Mouse (Mus musculus): Measurements from ENCODE around the gene Foxk2.
"Not testable (repeated sequence)": the region's sequence is repeated elsewhere in the genome, so short reads cannot be mapped to it uniquely, and the experiment has no call there.

The Foxk2 gene

DNA sequence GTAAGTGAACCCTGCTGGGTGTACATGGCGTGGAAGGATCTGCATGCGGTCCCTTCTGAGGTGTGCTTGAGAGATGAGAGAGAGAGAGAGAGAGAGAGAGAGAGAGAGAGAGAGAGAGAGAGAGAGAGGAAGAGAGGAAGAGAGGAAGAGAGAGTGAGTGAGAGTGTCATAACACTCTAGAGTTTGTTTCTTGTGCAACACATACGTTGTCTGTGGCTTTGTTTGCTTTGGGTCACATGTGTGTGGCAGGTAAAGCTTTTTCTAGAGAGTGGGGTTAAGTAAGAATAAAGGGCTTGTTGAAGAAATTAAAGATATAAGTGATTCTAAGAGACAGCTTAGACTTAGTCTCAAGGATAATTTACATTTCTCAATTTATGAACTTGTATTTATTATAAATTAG is 18.2 kb downstream of the Foxk2 start:
- DNase-seq (ENCODE audit: low read depth, low spot score): no peak

DNA sequence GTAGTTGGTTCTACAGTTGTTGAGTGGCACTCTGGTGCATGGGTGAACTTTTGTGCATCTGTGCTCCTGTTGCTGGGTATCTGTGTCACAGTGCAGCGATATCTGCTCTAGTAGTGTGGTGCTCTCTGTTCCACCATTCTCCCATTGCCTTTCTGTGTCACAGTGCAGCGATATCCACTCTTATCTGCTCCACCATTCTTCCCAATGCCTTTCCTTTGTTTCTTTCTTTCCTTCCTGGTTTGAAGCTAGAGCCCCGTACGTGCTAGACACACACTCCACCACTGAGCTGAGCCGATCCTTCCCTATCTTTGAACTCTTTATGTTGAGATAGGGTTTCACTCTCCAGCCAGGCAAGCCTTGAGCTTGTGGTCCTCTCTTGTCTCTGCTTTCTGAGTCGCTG is 23.1 kb downstream of the Foxk2 start:
- DNase-seq (ENCODE audit: low read depth, low spot score): no peak

DNA sequence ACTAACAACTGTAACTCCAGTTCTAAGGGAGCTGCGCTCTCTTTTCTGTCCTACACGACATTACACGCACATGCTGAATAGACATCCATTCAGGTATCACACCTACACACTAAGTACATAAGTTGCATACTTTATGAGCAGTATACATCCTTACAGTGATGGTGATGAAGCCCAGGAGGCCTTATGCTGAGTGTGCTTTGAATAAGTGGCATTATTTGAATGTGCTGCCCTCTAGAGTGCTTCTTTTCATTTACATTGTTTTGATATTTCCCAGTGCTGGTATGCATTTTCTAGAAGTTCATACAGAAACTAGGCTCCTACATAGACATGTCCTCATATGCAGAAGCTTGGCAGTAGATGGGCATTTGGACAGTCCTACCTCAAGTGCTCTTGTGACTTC is 30.1 kb downstream of the Foxk2 start:
- DNase-seq (ENCODE audit: low read depth, low spot score): no peak

DNA sequence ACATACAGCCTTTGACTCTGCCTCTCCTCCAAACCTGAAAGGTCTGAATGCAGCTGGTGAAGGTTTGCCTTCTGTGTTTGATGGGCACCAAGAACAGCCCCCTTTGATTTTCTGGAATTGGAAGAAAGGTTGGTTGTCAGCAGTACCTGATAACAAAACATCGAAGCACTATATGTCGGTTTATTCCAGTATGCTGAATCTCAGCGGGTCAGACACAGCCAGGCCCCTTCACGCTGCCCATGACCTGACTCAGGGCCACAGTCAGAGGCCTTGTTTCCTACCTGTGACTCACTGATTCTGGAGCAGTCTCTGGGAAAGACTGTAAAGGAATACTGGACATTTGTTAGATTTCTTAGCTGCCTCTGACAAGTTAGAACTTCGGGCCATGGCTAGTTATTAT is 35.0 kb downstream of the Foxk2 start:
- no peak for DNase-seq (ENCODE audit: low read depth, low spot score)

DNA sequence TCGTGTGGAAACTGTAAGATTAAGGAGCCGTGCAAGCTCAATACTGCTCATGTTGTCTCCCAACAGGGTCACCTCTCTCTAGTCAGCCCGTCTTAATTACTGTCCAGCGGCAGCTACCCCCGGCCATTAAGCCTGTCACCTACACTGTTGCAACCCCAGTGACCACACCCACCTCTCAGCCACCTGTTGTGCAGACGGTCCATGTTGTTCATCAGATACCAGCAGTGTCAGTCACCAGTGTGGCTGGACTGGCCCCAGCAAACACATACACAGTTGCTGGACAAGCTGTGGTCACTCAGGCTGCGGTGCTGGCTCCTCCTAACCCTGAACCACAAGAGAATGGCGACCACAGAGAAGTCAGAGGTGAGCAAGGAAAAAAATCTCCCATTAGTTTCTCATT is 38.7 kb downstream of the Foxk2 start:
- DNase-seq (ENCODE audit: low read depth, low spot score): no peak

DNA sequence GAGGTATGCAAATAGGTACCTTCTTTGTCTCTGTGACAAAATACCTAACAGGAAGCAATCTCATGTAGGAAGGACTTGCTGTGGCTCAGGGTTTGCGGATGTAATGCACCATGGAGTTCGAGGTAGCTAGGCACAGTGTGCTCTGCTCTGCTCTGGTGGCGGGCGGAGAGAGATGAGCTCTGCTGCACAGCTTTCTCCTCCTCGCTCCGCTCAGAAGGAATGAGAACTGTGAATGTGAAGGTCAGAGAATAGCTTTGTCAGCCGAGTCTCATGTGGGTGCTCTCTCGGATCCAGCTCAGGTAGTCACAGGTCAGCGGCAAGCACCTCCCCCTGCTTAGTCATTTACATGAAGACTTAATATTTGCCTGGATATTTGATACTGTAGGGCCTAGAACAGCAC is 40.5 kb downstream of the Foxk2 start:
- no peak for DNase-seq (ENCODE audit: low read depth, low spot score)

DNA sequence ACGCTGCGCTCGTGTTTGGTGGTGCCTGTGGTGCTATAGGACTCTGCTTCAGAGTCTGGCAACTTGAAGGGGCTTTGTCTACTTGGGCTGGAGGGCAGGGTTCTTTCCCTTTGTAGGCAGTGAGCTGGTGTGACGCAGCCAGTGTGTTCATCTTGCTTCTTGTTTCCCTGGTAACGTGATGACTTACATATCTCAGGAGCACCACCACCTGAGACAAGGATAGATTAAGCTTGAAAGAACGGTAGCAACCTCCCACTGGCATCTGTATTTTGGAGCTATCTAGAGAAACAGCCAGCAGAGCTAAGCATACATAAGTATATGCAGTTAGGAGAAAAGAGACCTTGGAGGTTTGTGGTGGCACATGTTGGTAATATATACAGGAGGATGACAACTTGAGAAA is 45.6 kb downstream of the Foxk2 start:
- no peak for DNase-seq (ENCODE audit: low read depth, low spot score)

DNA sequence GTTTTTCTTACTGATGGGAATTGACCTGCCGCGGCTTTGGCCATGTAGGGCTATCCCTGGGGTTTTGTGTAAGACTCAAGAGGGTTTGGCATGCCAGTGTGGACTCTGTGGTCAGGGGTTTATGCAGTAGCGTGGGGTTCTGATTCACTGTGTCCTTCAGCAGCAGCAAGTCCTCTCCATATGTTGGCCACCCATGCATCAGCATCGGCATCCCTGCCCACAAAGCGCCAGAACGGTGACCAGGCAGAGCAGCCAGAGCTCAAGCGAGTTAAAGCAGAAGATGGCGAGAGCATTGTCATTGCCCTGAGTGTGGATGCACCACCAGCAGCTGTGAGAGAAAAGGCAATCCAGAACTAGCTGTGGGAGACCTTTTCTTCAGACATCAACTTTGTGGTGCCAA is 46.8 kb downstream of the Foxk2 start:
- no peak for DNase-seq (ENCODE audit: low read depth, low spot score)

DNA sequence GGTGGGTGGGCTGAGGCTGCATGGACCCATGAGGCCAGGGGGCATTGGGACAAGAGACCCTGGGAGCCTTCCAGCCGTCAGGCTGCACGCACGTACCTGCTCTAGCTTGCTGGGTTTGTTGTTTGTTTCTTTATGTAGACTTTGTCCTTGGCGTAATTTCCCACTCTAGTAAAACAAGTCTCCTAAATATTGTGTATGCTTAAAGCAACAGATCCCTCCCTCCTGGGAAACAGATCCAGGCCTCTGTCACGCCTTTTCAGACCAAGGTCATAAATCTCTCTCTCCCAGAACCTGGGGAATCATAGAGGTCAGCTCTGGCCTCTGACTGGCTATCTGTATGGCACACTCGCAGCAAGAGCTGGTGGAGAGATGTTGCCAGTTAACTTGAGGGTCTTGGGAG is 47.9 kb downstream of the Foxk2 start:
- not testable (repeated sequence) for DNase-seq (ENCODE audit: low read depth, low spot score)

DNA sequence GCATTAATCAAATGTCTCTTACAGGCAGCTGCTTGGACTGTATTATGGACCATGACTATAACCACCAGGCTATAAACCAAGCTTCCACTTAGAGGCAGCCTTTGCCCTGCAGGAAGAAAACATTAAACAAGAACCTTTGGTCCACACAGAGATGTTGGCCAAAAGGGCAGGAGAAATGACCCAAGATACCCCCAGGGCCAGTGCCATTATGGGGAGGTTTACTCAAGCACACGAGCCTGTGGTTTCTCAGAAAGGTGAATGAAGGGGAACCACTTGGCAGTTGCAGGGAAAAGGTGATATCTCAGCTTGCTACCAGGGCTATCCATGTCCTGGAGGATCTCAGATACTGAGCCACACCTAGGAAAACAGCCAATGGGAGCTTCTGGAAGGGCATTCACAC is 66.2 kb downstream of the Foxk2 start:
- no peak for DNase-seq (ENCODE audit: low read depth, low spot score)

DNA sequence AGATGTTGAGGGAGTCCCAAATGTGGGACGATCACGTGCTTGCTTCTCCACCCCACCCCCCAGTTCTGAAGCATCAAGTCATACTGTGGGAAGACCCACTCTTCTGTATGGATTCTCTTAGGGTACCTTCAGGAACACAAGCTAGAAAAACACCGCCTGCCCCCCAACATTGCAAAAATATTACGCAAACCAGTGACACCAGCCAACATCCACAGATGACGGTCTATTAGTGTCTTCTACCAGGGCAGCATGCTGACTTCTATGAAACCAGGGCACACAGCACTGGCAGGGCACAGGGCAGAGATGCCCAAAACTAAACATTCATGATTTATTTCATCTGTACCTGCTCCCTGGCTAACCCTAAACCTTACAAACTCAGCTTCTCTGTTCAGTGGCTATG is 66.9 kb downstream of the Foxk2 start:
- no peak for DNase-seq (ENCODE audit: low read depth, low spot score)

DNA sequence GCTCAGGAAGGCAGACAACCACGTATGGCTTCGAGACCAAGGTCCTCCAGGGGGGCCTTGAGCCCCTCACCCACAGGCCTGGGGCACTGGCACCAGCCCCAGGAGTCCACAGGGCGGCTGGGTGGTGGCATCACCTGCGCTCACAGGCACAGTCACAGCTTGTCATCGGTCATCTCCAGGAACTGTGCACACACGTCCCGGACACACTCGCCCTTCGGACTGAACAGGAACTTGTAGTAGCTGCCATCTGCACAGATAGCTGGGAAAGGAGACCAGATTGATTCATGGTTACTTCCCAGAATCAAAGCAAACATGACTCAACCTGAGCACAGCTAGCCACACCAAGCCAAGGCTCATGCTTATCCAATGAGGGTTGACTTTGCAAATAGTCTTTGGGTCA is 68.4 kb downstream of the Foxk2 start:
- no peak for DNase-seq (ENCODE audit: low read depth, low spot score)

DNA sequence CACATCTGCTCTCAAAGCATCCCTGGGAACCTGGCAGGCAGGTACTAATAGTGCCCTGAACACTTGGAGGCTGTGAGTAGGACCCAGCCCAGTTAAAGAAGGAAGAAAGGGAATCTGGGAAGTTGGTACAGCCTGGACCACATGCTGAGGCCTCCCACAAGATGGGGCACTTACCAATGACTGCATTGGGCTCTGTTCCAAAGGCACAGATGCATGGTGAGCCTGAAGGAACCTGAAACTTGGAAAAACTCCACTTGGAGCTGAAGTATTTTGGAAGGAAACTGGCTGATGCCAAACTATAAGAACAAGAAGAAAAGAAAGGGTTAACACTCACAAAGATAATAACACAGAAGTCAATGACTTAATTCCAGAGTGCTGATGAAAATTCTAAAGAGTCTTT is 68.8 kb downstream of the Foxk2 start:
- DNase-seq (ENCODE audit: low read depth, low spot score): no peak

DNA sequence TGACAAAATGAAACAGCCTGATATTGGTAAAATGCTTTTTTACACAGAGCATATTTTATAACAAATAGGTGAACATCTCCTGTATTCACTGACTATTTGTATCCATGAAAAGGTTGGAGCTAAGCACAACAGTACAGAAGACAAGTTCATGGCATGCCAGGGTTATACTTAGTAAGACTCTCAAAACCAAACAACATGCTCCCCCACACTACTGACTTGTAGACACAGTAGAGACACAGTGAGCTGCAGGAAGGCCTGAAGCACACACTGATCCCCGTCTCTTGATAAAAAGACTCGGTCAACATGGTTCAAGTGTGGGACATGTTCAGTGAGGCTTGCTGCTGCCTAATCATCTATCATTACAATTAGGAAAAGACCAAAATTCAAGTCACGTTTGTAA is 71.9 kb downstream of the Foxk2 start:
- DNase-seq (ENCODE audit: low read depth, low spot score): no peak

DNA sequence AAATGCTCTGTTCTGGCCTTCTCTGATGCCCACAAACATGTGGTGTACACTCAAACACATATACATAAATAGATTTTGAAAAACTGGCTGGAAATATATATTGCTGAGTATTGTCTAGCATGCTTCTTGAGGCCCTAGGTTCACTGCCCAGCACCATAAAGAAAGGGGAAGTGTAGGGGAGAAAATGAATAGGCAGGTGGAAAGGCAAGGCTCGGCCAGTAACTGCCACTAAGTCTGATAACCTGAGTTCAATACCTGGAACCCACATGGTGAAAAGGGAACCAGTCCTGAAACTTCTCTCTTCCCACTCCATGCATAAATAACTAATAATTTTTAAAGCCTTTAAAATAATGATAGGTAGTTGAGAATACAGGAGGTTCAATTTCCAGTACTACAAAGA is 79.9 kb downstream of the Foxk2 start:
- DNase-seq (ENCODE audit: low read depth, low spot score): no peak

DNA sequence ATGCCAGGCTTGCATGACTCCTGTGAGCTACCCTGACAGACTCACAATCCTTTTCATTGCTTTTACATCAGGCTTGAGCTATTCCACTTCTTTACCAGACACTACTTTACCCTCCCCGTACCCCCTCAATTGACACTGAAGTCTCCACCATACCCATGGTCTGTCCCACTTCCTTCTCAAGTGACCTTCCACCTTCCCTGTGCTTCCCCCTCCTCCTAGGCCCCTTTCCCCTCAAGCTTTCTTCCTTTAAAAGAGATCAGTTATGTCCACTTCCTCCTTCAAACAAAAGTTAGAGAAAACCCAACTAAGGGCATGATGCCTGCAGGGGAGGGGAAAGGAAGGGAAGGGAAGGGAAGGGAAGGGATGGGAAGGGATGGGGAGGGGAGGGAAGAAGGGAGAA is 80.5 kb downstream of the Foxk2 start:
- no peak for DNase-seq (ENCODE audit: low read depth, low spot score)

DNA sequence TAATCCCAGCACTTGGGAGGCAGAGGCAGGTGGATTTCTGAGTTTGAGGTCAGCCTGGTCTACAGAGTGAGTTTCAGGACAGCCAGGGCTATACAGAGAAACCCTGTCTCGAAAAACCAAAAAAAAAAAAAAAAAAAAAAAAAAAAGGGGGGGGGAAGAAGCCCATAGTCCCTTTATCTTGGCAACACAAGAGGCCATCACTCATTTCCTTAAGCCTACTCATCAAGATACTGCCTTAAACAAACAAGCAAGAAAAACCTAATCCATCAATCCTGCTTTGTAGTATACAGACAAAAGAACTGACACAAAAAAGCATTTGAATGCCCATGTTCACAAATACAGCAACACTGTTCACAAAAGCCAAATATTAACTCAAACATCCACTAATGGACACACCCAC is 82.6 kb downstream of the Foxk2 start:
- not testable (repeated sequence) for DNase-seq (ENCODE audit: low read depth, low spot score)

DNA sequence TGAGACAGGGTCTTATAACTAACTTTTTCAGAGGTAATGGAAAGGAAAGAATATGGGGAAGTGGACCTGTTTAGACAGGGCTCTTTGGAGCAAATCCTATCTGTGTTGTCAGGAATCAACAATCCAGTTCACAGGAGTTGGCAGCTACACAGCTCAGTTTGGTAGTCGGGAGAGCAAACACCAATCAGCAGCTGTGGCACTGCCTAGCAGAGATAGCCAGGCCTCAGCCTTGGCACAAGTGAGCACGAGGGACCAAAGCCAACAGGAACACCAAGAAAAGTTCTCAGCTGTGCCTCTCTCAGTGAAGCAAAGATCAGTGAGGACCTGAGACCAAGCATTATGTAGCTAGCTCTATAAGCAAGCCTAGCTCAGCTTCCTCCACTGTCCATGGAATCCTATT is 87.2 kb downstream of the Foxk2 start:
- DNase-seq (ENCODE audit: low read depth, low spot score): no peak

DNA sequence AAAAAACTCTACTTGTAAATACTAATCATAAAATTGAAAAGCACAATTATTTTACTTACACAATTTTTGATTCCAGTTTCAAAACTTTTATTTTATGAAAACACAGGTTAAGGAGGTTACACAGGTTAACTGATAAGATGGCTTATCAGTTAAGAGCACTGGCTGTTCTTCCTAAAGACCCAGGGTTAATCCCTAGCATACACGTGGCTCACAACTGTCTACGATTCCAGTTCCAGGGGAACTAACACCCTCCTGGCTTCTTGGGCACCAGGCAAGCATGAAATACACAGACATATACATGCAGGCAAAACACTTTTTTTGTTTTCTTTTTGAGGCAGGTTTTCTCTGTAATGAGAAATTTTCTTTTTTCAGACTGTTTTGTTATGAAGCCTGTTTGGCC is 88.4 kb downstream of the Foxk2 start:
- DNase-seq (ENCODE audit: low read depth, low spot score): no peak

DNA sequence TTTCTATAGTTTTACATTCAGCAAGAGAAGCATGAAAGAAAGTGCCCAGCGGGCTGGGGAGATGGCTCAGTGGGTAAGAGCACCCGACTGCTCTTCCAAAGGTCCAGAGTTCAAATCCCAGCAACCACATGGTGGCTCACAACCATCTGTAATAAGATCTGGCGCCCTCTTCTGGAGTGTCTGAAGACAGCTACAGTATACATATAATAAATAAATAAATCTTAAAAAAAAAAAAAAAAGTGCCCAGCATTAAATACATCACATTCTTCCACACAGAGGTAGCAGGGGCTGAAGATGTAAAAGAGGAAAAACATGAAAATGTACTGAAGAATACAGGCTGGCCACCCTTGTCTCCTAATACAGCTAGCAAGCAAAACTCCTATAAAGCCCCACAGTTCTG is 88.9 kb downstream of the Foxk2 start:
- not testable (repeated sequence) for DNase-seq (ENCODE audit: low read depth, low spot score)

DNA sequence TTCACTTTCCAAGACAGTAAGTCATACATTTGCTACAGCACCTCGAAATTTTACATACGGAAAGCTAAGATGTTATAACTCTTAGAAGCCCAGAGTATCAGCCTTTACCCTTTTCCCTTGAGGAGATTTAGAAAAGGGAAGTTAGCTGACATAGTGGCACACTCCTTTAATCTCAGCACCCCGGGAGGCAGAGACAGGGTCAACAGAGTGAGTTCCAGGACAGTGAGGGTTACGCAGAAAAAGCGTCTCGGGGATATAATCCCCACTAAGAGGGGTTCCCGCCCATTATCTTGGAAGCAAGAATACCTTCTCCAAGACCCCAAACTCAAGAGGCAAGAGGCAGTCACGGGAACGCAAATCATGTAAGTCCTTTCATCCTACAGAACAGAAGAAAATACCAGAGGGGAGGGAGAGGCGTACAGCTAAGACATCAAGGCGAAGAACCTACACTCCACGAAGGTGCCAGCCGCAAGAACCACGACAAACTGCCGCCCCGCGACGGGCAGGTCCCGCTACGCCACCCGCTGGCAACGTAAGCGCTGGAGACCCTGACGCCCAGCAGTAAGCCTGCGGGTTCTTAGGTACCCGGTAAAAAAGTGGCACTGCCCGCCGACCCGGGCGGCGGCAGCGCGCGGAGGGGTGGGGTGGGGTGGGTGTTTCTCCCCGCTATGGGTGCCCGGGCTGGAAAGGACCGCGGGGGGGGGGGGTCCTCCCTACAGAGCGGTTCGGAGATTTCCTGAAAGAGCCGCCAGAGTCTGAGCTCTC is 93.7 kb downstream of the Foxk2 start:
- peak; percentile 12 for DNase-seq (ENCODE audit: low read depth, low spot score)

DNA sequence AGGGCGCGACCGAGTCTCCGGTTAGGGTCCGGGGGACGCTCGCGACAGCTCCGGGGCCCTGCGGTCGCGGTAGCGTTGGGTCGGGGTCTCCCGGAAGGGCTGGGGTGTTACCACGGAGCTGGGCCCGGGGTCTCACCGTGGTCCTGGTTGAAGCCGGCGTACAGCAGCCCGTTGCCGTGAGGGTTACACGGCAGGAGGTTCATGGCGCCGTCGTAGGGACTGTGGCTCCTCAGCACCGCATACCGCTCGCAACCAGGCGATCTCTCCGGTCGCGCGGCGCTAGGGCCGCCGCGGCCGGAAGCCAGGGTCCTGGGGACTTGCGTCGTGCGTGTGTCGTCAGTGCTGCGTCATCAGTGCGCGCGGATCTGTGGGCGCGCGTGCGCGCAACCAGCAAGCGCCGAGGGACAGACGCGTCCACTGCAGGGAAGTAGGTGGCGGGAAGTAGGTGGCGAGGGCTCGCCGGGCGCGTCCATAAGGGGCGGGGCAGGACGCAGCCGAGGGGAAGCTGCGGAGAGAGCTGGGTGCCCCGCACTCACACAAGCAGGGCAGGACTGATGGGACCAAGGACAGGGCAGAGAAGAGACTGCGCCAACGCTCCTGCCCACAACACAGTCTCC is 94.4 kb downstream of the Foxk2 start, which contains the start of gene Wdr45b:
Gene Wdr45b (minus strand): TSS at position 355 of the 617 bp plus-strand sequence.
- peak; percentile 99 for DNase-seq (ENCODE audit: low read depth, low spot score)

All from mesoderm, embryonic 11.5 days (tissue).